Mouse (Mus musculus): ENCODE measurements around the gene Ddx39b.

Ddx39b gene

DNA sequence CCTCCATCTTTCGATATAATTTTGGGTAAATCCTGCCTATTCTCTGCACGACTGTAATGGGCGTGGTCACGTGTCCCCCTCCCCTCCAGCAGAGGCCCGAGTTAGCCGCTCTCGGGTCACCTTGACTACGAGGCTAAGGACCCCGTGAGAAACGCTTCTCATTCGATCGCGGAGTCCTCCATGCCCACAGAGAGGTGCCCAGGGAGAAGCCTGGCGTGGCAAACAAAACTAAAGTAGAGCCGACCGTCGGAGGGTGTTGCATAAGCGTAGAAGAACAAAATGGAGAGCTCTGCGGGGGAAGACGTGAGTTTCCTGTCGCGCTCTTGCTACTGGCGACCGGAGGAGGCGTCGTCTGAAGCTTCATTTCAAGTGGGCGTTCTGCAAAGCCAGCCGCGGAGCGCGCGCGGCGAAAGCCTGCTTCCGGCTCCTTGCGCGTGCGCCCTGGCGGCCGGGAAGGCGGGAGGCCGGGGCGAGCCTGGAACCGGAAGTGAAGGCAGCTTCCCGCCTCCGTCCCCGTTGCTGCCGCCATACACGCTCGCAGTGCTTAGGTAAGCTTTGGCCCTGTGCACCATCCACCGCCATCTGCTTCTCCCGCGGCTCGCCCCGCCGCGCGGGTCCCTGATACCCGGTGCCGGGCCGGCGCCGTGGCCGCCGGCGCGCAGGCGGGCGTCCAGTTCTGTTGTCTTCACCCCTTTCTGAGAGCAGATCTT lies at the start of gene Ddx39b:
Gene Ddx39b (plus strand): TSS at position 442 of the 710 bp plus-strand sequence.
- peak; percentile 96 for DNase-seq (ENCODE audit: low spot score)

DNA sequence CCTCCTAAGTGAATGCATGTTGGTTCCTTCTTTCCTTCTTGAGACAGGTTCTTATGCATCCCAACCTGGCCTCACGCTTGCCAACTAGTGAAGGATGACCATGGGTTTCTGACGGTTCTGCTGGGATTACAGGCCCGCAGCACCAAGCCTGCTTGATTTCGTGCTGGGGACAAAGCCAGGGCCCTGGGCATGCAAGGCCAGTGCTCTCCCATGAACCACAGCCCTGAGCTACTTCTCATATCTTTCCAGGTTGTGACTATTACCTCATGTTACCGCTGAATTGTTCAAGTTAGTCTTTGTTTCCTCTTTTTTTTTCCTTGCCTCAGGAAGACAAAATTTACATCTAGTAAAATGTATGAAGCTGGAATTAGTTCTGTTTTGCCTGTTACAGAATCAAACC lies 48.6 kb upstream of the Ddx39b start:
- no peak for DNase-seq (ENCODE audit: low spot score)

DNA sequence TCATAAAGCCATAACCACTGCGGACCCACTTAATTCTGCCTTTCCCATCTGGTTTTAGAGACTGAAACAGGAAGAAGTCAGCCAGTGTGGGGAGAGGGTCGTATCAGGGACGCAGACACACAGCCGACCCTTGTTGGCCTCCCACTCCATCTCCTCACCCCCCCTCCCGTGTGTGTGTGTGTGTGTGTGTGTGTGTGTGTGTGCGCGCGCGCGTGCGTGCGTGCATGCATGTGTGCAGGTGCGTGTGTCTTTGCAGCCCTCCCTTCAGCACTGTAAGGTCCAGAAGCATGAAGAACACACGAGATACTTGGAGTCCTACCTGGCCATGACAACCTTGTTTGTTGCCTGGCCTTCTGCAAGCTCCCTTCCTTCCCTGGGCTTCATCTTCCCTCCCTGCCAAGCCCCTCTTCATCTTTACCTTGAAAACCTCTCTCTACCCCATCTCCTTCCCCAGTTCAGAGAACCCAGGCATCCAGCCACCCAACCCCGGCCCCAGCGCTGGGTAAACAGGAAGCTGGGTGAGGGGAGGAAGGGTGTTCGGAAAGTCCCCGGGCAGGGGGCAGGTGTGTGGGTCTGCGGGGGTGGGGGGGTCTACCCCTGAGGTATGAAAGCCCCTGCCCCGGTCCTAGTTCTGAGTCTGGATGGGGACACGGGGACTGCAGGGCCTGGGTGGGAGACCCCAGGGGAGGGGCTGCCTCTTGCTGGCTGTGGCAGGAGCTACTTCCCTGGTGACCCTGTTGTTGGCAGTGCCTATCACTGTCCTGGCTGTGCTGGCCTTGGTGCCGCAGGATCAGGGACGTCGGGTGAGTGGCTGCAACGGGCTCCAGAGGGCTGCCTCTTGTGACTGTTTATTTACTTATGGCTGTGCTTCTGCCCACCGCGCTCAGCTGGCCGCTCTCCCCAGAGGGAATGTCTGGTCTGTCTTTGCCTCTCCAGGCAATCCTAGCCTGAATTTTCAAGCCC lies 47.4 kb upstream of the Ddx39b start, which contains the start of gene Ltb:
Gene Ltb (plus strand): TSS at position 559 of the 963 bp plus-strand sequence.
- peak; percentile 63 for DNase-seq (ENCODE audit: low spot score)

DNA sequence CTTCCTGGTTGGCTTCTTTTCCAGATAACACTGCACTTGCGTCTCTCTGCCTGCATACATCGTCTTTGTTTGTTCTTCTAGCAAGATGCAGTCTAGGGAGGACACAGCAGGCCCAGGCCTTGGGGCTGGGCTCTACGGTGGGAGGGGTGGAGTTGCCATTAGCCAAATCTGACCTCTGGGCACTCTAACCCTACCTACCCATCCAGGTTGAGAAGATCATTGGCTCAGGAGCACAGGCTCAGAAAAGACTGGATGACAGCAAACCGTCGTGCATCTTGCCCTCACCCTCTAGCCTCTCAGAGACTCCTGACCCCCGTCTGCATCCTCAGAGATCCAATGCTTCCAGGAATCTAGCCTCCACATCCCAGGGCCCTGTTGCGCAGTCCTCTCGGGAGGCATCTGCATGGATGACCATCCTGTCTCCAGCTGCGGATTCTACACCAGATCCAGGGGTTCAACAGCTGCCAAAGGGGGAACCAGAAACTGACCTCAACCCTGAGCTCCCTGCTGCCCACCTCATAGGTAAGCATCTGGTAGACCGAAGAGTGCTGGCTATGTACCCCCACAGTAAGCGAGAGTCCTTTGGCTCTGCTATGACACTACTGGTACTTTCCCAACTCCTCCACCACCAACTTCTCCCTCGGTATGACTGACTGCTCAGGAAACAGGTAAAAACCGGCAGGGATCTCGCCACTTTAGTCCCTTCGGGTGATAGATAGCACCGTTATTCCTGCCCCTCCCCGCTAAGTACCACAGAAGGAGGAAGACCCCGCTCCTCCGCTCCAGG lies 46.5 kb upstream of the Ddx39b start:
- no peak for DNase-seq (ENCODE audit: low spot score)

DNA sequence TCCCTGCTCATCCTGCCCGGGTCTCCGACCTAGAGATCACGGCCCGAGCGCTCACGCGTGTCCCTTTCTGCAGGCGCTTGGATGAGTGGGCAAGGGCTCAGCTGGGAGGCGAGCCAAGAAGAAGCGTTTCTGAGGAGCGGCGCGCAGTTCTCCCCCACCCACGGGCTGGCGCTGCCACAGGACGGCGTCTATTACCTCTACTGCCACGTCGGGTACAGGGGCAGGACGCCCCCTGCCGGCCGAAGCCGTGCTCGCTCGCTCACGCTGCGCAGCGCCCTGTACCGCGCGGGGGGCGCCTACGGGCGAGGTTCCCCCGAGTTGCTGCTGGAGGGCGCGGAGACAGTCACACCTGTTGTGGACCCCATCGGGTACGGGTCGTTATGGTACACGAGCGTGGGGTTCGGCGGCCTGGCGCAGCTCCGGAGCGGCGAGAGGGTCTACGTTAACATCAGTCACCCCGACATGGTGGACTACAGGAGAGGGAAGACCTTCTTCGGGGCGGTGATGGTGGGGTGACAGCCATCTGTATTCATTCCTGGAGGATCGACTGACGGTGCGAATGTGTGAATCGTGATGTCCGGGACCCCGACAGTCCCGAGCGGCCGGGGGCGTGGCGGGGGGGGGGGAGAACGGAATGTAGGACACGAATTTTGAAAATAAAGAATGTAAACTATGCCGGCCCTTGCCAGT lies 45.8 kb upstream of the Ddx39b start:
- DNase-seq (ENCODE audit: low spot score), result peak; percentile 81

DNA sequence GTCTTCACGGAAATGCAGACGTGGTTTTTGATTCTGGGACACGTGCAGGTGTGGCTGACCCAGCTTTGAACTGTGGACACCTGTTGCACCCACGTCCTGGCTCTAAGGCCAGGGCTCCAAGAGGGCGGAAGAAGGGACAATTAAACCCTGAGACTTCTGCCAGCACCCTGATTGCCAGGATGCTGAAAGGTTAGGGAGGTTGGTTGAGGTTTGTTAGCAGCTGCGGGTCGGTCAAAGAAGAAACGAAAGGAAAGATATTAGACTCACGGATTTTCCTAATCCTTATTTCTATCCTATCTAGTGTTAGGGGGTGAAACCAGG lies 45.3 kb upstream of the Ddx39b start:
- no peak for DNase-seq (ENCODE audit: low spot score)

DNA sequence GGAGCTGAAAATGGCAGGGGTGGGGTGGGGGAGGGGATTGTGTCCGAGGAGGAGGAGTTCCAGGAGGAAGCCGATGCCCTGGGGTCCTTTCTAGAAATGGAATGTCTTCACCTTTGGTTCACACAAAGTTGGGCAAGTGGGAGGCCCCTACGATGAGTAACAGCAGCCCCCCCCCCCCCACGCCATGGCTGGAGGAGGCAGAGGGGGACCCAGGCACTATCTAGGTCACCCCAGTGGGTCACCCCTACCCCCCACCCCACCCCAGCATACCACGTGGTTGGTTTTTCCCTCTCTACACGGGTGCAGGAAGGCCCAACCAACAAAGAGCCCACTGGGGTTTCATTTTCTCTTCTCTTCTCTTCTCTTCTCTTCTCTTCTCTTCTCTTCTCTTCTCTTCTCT lies 44.4 kb upstream of the Ddx39b start:
- DNase-seq (ENCODE audit: low spot score), result no peak

DNA sequence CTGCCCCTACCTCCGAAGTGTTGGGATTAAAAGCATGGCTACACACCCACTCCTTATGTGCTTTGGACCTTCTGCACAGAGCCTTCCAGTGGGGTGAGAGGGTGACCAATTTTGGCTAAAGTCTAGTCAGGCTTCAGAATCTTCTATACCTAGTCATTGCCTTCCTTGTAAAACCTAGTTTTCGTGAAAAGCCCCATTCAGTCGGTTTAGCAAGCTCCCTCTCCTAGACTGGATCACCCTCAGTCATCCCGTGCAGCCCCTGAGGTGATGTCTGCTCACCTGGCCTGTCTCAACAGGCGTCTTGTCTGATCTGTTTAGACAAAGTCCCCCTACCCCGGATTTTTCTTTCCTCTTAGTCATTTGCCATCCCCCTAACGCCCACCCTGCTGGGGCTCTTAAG lies 43.5 kb upstream of the Ddx39b start:
- no peak for DNase-seq (ENCODE audit: low spot score)

DNA sequence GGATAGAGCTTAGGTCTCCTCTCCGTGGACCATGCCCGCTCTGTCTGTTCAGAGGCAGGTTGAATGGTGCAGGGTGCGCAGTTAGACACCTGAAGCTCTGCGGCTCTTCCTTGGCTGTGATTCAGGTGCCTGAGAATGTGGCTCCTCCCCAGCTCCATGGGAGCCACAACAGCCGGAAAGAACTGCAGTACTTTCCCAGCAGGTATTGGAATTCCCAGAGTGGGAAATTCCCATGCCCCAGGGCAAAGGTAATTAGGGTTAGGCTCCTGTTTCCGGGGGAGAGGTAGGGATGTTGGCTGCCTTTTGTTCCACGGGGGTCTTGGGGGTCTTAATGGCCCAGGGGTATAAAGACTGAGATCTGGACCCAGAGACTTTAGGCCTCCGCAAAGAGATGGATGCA lies 42.6 kb upstream of the Ddx39b start:
- DNase-seq (ENCODE audit: low spot score), result no peak

DNA sequence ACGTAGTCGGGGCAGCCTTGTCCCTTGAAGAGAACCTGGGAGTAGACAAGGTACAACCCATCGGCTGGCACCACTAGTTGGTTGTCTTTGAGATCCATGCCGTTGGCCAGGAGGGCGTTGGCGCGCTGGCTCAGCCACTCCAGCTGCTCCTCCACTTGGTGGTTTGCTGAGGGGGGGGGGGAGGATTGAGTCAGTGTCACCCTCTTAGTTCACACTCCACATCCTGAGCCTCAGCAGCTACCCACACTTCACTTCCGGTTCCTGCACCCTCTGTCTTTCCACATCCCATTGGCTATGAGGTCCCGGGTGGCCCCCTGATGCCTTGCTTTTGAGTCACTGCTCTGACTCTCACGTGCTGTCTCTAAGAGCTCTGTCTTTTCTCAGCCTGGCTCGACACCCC lies 41.1 kb upstream of the Ddx39b start:
- peak; percentile 61 for DNase-seq (ENCODE audit: low spot score)

DNA sequence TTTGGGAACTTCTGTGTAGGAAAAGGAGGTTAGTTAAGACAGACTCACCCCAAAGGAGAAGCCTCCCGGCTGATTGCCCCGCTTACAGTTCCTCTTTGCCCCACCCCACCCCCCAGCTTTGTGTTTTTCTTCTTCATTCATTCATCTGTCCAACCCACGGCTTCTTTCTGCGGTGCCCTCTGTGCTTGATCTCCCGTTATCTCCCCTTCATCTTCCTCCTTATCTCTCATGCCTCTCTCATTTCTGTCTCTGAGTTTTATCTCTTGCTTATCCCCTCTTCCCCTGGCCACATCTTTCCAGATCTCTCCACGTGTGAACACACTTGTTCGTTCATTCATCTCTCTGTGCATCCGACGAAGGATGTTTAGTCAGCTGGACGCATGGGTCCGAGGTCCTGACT lies 40.4 kb upstream of the Ddx39b start:
- DNase-seq (ENCODE audit: low spot score), result no peak

DNA sequence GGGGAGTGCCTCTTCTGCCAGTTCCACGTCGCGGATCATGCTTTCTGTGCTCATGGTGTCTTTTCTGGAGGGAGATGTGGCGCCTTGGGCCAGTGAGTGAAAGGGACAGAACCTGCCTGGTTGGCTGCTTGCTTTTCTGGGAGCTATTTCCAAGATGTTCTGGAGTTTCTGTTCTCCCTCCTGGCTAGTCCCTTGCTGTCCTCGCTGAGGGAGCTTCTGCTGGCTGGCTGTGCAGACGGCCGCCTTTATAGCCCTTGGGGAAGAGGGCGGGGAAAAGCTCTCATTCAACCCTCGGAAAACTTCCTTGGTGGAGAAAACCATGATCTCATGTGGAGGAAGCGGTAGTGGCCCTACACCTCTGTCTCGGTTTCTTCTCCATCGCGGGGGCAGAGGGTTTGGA lies 39.8 kb upstream of the Ddx39b start, which contains the start of gene Tnf:
Gene Tnf (minus strand): TSS at position 221 of the 400 bp plus-strand sequence.
- peak; percentile 70 for DNase-seq (ENCODE audit: low spot score)

DNA sequence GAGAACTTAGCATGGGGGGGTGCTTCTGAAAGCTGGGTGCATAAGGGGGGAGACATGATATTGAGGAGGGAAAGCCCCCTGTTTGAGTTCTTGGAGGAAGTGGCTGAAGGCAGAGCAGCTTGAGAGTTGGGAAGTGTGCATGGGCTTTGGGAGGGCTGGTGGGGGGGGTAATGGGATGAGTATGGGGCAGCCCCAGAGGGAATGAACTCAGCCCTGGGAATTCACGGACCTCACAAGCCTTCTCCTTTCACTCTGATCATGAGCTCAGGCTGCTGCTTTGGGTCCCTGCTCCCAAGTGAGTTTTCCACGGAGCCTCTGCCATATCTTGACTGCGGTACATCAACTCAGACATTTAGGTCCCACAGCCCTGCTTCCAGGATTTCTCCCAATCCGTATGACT lies 39.1 kb upstream of the Ddx39b start:
- no peak for DNase-seq (ENCODE audit: low spot score)

DNA sequence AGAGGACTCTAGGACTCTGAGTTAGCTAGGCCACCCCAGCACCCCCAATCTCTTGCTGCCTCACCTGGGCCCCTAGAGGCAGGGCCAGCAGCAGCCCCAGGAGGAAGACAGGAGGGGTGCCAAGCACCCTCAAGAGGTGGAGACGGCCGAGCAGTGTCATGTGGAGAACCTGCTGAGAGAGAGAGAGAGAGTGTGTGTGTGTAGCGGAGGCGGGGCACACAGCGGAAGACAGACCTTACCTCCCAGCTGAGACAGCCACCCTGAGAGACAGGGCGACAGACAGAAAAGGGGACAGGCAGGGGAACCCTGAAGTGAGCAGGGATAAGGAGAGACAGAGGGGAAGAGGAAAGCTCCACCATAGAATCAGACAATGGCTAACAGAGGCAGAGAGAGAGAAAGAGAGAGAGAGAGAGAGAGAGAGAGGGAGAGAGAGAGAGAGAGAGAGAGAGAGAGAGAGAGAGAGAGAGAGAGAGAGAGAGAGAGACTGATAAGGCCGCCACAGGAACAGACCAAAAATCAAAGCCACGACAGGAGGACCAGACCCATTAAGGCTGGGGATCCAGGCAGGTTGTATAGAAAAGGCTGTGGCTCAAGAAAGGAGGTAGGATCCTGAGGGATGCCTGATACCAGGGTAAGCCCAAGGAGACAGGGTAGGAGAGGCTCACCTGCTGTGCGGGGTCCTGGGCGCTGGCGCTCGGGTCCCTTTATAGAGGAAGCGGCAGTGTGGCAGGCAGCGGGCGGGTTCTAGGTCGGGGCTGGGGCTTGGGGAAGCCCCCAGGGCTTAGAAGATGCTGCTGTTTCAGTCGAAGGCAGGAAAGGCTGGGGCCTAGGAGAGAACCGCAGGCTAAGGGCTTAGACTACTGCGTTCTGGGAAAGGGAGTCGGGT lies 36.8 kb upstream of the Ddx39b start, which contains the start of gene Lta:
Gene Lta (minus strand): TSS at position 858 of the 886 bp plus-strand sequence.
- DNase-seq (ENCODE audit: low spot score), result no peak

DNA sequence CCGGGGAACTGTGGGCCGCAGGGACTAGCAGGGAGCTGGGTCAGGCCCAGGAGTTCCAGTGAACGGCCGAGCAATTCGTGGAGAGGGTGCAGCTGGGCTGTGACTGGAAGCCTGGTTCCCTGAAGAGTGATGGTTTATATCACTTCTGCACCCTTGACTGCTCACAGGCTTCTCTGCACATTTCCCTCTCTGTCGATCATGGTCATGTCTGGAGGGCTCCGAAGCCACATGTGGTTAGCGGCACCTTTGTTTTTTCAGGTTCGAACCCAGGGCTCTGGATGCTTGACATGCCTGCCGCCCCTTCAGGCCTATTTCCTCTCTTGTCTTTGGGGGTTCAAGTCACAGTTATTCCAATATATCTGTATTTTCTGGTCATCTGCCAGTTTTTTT lies 36.2 kb upstream of the Ddx39b start:
- DNase-seq (ENCODE audit: low spot score), result no peak

DNA sequence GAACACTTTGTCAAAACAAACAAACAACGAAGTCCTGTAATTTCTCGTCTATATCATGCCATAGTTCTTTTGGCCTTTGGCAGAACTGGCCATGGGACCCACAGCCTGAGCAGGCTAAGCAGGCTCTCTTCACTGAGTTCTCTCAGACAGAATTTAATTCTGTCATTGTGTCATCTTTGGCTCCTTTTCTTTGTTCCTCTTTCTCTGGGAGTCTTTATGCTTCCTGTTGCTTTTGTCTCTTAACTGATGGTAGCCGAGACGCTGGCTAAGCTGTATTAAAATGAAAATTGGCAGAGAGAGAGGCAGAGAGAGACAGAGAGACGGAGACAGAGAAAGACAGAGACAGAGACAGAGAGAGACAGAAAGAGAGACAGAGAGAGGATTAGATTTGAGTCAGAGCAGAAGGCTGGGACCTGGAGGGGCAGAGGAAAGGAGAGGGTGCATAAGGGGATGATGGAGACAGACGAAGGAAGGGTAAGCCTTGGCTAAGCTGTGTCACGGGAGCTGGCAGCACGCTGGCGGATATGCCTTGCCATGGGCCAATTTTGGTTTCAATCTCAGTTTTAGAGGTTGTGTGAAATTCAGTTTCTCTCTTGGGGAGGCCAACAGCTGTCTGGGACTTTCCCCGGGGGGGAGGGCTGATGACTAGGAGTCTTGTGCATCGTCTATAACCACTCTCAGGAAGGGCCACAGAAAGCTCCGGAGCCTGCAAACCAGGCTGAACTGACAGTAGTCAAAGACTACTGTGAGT lies 31.6 kb upstream of the Ddx39b start:
- DNase-seq (ENCODE audit: low spot score), result no peak

DNA sequence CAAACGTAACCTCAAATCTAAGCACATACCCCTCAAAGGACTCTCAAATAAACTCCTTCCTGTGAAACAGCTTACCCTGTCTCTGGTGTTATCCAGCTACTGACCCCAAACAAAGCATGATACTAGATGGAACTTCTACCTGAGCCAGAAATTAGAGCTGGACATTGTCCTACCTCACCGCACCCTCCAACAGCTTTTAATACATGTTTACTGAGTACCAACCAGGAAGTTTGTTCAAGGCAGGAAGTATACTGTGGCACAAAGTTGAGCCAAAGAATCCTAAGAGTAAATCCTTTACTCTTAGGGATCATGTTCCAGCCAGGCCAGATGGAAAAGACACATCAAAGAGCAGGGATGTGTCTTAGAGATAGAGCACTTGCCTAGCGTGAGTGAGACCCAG lies 31.0 kb upstream of the Ddx39b start:
- no peak for DNase-seq (ENCODE audit: low spot score)

DNA sequence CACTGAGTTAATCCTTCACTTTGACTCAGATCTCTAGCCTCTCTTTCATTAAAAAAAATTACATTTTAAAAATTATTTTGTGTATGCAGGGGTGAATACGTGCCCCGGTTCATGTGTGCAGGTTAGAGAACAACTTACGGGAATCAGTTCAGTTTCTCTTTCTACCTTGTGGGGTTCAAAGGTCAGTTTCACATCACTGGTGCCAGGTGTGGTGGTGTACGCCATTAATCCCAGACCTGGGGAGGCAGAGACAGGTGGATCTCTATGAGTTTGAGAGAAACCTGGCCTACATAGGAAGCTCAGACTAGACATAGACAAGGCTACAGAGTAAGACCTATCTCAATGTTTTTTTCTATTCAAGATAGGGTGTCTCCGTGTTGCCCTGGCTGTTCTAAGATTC lies 28.5 kb upstream of the Ddx39b start:
- no peak for DNase-seq (ENCODE audit: low spot score)

DNA sequence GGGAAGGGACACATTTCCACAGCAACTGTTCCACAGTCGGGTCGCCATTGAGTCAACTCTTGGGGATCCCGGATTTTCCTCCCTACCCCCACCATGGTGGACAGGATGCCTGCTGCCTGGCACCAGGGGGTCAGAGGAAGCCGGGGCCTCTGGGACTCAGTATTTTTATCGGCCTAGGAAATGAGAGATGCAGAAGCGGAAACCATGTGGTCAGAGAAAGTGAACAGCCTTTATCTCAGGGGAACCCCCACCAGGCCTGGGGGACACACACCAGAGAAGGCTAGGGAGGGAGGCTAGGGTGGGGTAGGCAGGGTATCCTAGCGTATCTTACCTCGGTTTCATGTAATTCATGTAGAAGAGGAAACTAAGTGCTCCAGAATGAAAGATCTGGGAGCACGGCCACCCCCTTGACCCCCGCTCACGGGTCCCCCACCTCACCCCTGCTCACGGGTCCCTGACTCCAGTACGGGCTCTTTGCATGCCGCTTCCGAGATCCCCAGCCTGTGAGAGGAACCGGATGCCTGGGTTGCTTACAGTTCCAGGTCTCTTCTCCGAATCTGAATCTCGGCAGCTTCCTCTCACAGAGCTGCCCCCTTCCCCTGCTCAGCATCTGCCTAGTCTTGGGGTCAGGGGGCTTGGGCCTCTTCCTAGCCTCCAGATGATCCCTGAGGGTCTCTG lies 22.9 kb upstream of the Ddx39b start:
- DNase-seq (ENCODE audit: low spot score), result peak; percentile 65

Data from lung, postnatal 25 days (tissue).